Mouse (Mus musculus): ENCODE measurements around the gene Iba57.

The Iba57 gene

GRCm38 (mm10) chr11:59134373-59134997, 29.1 kb downstream of the Iba57 start:
- DNase-seq (ENCODE audit: low read depth) = no peak

- no peak for DNase-seq (ENCODE audit: low read depth)
Measured at GRCm38 (mm10) chr11:59132065-59132464, 31.5 kb downstream of the Iba57 start.

- DNase-seq (ENCODE audit: low read depth) = no peak
Measured at GRCm38 (mm10) chr11:59131348-59131919, 32.1 kb downstream of the Iba57 start.

- DNase-seq (ENCODE audit: low read depth) = no peak
Measured at GRCm38 (mm10) chr11:59130782-59131181, 32.8 kb downstream of the Iba57 start.

- DNase-seq (ENCODE audit: low read depth) = no peak
Measured at GRCm38 (mm10) chr11:59105945-59106344, 57.6 kb downstream of the Iba57 start.
